Mouse (Mus musculus) liver, embryonic 14.5 days (tissue): Measurements from ENCODE around the gene Tomm20.

Source experiments
- CTCF ChIP-seq: IDR thresholded peaks from 2 replicates; pipeline ENCODE4 v1.5.1; 2016; ENCODE audit warnings: antibody characterized with exemption, low read depth, control low read depth
- EP300 ChIP-seq: IDR thresholded peaks from 2 replicates; pipeline ENCODE4 v1.6.1; 2016; ENCODE audit warnings: antibody characterized with exemption, low read depth

DNA sequence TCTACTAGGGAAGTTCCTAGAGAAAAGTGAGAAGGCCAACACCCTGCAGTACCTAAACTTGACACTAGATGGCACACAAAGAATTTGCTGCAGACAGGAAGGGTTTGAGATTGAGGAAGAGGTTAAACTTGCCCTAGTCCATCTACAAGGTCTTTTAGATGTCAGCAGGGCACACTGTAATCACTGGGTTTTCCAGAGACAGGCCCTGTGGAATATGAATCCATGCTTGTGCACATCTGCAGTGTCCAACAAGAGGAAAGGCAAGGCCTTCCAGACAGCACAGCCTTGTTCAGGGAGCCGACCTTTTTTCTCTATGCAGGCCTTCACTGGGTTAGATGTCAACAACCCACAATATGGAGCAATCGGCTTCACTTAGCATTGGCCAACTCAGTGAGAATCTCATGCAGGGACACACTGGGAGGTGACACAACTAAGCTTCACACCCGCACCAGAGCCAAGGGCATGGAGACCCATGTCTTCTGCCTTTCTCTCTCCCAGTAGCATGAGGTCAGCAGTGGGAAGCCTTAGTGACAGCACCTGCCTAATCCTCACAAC, 16.0 kb downstream of the Tomm20 start:
- TF ChIP-seq CTCF (peak; percentile 86), EP300 (no peak)
